Mouse (Mus musculus) forebrain, postnatal 0 days (tissue): ENCODE data around the gene Aldh8a1. TPM values are rescaled to one million over a fixed set of nuclear protein-coding genes. Genes with fewer than 3 reads are reported as not detected.

ENCODE experiments used
- ATAC-seq: fragments of 200-750 bp; cut with Nextera tagmentation; 2 replicates; pipeline ENCODE4 v1.8.0; 2017; ENCODE audit warnings: mild to moderate bottlenecking, moderate library complexity
- DNase-seq: peaks from one replicate; pipeline ENCODE4 v3.0.0-alpha.2; 2015
- H3K27ac ChIP-seq: fragments of 300-500 bp; sonication (generic); 2 replicates; pipeline ENCODE4 v1.5.1; 2014; ENCODE audit warnings: low read depth, mild to moderate bottlenecking, antibody characterized with exemption, low read length, moderate library complexity, mixed read lengths
- H3K27me3 ChIP-seq: fragments of 300-500 bp; sonication (generic); 2 replicates; pipeline ENCODE4 v1.6.1; 2014; ENCODE audit warnings: mild to moderate bottlenecking, low read length, mixed read lengths; ENCODE audit not compliant: insufficient read depth
- H3K36me3 ChIP-seq: fragments of 300-500 bp; sonication (generic); 2 replicates; pipeline ENCODE4 v1.6.1; 2014; ENCODE audit warnings: mild to moderate bottlenecking, moderate library complexity; ENCODE audit not compliant: insufficient read depth
- H3K4me1 ChIP-seq: fragments of 300-500 bp; sonication (generic); 2 replicates; pipeline ENCODE4 v1.6.1; 2014; ENCODE audit warnings: antibody characterized with exemption; ENCODE audit not compliant: insufficient read depth
- H3K4me2 ChIP-seq: fragments of 300-500 bp; sonication (generic); 2 replicates; pipeline ENCODE4 v1.6.1; 2014; ENCODE audit warnings: low read depth, mild to moderate bottlenecking, moderate library complexity
- H3K4me3 ChIP-seq: fragments of 300-500 bp; sonication (generic); 2 replicates; pipeline ENCODE4 v1.5.1; 2014; ENCODE audit warnings: low read depth, low read length, mixed read lengths
- H3K9ac ChIP-seq: fragments of 300-500 bp; sonication (generic); 2 replicates; pipeline ENCODE4 v1.6.1; 2014; ENCODE audit warnings: mild to moderate bottlenecking
- H3K9me3 ChIP-seq: fragments of 300-500 bp; sonication (generic); 2 replicates; pipeline ENCODE4 v1.6.1; 2016; ENCODE audit warnings: low read length
- CTCF ChIP-seq: sonication (generic); IDR thresholded peaks from 2 replicates; pipeline ENCODE4 v1.5.1; 2016; ENCODE audit warnings: antibody characterized with exemption, control low read depth, low read depth
- WGBS: fragments of 180-500 bp; shearing (Covaris S2); extraction: QIAGEN DNeasy Blood & Tissue Kit; methylation state at CpG from one replicate; pipeline ENCODE4 v1.1.7; 2014; 5-methylcytosine and 5-hydroxymethylcytosine counted together
- polyA plus RNA-seq: library from polyadenylated mRNA; unstranded; fragments of >200 nt; fragmentation: Nextera tagmentation; extraction: Ambion mirVana; gene quantifications from 2 replicates; pipeline ENCODE4 v1.2.1, GENCODE M21; 2015
- total RNA-seq: library from RNA; depleted of rRNA; stranded (reverse); fragments of >200 nt; gene quantifications from 2 replicates; pipeline ENCODE4 v1.2.3, GENCODE M21; 2014

Aldh8a1 gene
- total and polyA plus RNA-seq, 2 experiments from 2014 or later = 0.10 TPM; not detected in 1

DNA sequence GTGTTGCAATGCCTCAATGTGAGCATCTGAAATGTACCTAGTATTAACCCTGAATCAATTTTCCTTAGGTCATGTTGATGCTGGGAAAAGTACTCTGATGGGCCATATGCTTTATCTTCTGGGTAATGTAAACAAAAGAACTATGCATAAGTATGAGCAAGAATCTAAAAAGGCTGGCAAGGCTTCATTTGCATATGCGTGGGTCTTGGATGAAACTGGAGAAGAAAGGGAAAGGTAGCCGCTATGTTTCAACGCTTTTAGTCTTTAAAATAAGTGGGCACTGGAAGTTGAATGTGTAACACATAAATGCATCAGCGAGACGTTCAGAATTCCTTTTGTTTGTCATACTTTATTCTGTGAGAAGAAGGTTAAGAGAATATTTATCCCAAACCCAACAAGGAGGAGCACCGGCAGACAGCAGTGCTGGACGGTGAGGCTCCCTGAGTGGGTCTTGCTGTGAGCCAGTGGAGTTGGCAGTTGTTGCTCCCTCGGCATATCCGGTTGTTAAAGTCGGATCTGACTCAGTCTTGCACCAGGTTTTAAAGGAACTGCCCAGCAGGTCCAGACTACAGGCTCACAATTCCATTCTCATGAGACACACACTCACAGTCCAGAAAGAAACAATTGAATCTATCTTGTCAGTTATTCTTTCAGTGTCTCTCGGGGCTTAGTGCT lies 34.6 kb upstream of the Aldh8a1 start:
- WGBS = 69% methylated on average over 11 of the region's 11 CpGs
- Histone ChIP-seq H3K9ac (no peak overlapping the region), H3K4me1 (no peaks in the 10 kb centered on the region), H3K36me3 (peaks cover 41% of the 10 kb centered on the region), H3K4me3 (no peak overlapping the region), H3K27me3 (no peaks in the 10 kb centered on the region), H3K4me2 (no peak overlapping the region), H3K27ac (no peak overlapping the region), H3K9me3 (no peaks in the 10 kb centered on the region)
- ATAC-seq (no peak), DNase-seq (no peak)
- no peak for TF ChIP-seq CTCF

DNA sequence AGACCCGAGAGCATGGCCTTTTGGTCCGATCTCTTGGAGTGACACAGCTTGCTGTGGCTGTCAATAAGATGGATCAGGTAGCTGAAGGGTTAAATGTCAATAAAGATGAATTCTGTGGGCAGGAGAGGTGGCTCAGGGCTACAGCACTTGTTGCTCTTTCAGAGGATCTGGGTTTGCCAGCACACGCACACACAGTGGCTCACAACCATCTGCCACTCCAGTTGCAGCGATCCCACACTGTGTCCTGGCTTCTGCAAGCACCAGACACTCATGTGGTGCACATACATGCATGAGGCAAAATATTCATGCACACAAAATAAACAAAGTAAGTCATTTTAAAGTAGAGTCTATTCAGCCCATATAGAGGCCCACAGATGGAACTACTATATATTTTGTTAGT lies 29.8 kb upstream of the Aldh8a1 start:
- H3K36me3 ChIP-seq = peaks cover 36% of the 10 kb centered on the region
- no peak overlapping the region for H3K4me2 ChIP-seq
- ATAC-seq = peak; percentile 40; the same call in 1 of the 2 replicates
- DNase-seq = no peak
- no peaks in the 10 kb centered on the region for H3K4me1 ChIP-seq
- no peaks in the 10 kb centered on the region for H3K9me3 ChIP-seq
- no peak overlapping the region for H3K9ac ChIP-seq
- H3K27ac ChIP-seq = no peak overlapping the region
- H3K4me3 ChIP-seq = no peak overlapping the region
- WGBS = 78% methylated on average over 4 of the region's 4 CpGs
- no peaks in the 10 kb centered on the region for H3K27me3 ChIP-seq
- no peak for TF ChIP-seq CTCF

DNA sequence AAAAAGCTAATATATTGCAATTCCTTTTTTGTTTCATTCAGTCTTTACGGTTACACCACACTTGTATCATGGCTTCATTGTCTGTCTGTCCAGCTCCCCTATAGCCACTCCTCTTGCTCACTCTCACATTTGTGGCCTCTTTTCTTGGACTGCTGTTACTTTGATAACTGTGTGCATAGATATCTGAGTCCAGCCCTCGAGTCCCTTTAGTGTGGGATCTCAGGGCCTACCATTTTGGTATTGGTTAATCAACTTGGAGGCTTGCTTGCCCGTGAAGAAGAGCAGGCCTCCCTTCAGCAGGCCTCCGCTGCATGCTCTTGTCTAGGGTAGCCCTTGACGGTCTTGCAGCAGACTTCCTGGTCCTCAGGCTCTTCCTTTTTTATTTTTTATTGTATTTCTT lies 27.6 kb upstream of the Aldh8a1 start:
- Histone ChIP-seq H3K4me3 (no peak overlapping the region), H3K27ac (no peak overlapping the region), H3K4me2 (no peak overlapping the region), H3K36me3 (peaks cover 37% of the 10 kb centered on the region), H3K27me3 (no peaks in the 10 kb centered on the region), H3K9ac (no peak overlapping the region), H3K9me3 (no peaks in the 10 kb centered on the region), H3K4me1 (no peaks in the 10 kb centered on the region)
- WGBS = 96% methylated on average over 5 of the region's 5 CpGs
- DNase-seq = no peak
- ATAC-seq = no peak
- no peak for TF ChIP-seq CTCF

DNA sequence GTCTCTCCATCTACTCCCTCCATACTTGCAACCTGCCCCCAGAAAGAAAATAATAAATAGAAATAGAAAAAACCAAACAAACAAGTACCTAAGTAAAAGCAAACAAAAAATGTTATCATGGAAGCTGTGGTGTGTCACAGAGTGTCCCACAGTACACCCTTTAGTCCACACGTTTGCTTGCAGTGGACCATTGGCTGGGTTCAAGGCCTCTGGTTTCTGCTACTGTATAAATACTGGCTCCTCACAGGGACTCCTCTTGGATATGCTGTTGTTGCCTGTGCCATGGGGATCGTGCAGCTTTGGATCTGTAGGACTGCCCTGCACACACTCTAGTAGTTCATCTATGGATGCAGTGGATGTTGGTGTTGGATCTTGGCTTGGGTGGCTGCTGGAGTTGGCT lies 27.1 kb upstream of the Aldh8a1 start:
- H3K36me3 ChIP-seq = peaks cover 36% of the 10 kb centered on the region
- ATAC-seq (no peak), DNase-seq (no peak)
- no peak overlapping the region for H3K27ac ChIP-seq
- no peaks in the 10 kb centered on the region for H3K27me3 ChIP-seq
- H3K9ac ChIP-seq = no peak overlapping the region
- H3K9me3 ChIP-seq = no peaks in the 10 kb centered on the region
- no peak overlapping the region for H3K4me3 ChIP-seq
- 96% methylated on average over 2 of the region's 2 CpGs for WGBS
- no peak overlapping the region for H3K4me2 ChIP-seq
- TF ChIP-seq CTCF = no peak
- H3K4me1 ChIP-seq = no peaks in the 10 kb centered on the region

- no peak overlapping the region for H3K4me3 ChIP-seq
- no peak for TF ChIP-seq CTCF
- no peak overlapping the region for H3K4me2 ChIP-seq
- no peaks in the 10 kb centered on the region for H3K27me3 ChIP-seq
- no peaks in the 10 kb centered on the region for H3K9me3 ChIP-seq
- H3K4me1 ChIP-seq = no peaks in the 10 kb centered on the region
- 91% methylated on average over 11 of the region's 11 CpGs for WGBS
- H3K9ac ChIP-seq = no peak overlapping the region
- peaks cover 28% of the 10 kb centered on the region for H3K36me3 ChIP-seq
- H3K27ac ChIP-seq = no peak overlapping the region
- no peak for ATAC-seq
- no peak for DNase-seq
Observed at GRCm38 (mm10) chr10:21350531-21351515, 26.3 kb upstream of the Aldh8a1 start.

DNA sequence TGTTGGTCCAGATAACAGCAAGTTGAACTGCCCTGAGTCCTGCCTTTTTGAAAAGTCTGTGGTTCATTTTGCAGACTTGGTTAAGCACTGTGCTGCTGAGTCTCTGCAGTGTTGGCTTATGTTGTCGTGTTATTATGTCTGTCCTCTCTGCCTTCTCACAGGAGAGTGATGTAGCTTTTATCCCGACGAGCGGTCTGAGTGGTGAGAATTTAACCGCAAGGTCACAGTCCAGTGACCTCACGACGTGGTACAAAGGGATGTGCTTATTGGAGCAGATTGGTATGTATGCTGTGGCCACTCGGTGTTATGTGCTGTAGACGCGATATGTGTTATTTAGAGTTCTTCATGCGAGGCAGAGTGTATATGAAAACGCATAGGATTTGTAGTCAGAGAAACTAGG lies 25.3 kb upstream of the Aldh8a1 start:
- ATAC-seq (no peak), DNase-seq (no peak)
- Histone ChIP-seq H3K4me2 (no peak overlapping the region), H3K4me3 (no peak overlapping the region), H3K9ac (no peak overlapping the region), H3K27me3 (no peaks in the 10 kb centered on the region), H3K9me3 (no peaks in the 10 kb centered on the region), H3K27ac (no peak overlapping the region), H3K36me3 (peaks cover 34% of the 10 kb centered on the region), H3K4me1 (no peaks in the 10 kb centered on the region)
- 79% methylated on average over 12 of the region's 12 CpGs for WGBS
- no peak for TF ChIP-seq CTCF

DNA sequence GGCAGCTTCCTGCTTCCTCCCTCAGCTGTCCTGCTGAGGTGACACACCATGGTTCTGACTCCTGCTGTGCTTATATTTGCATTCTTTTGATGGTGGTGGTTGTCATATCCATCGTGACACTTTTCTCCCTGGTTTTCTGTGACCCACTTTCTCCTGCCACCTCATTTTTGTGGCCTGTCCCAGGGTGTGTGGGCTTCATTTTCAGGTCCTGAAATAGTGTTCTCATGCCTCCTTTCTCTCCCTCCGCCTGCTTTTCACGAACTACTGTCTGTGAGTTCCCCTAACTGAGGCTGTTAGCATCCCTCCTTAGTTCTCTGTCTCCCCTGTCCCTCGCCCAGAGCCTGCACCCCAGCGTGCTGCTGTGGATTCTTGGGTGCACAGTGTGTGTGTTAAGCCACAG lies 23.2 kb upstream of the Aldh8a1 start:
- ATAC-seq (no peak), DNase-seq (no peak)
- Histone ChIP-seq H3K9ac (no peak overlapping the region), H3K4me2 (no peak overlapping the region), H3K4me3 (no peak overlapping the region), H3K27ac (no peak overlapping the region), H3K4me1 (no peaks in the 10 kb centered on the region), H3K36me3 (peaks cover 32% of the 10 kb centered on the region), H3K9me3 (no peaks in the 10 kb centered on the region), H3K27me3 (no peaks in the 10 kb centered on the region)
- WGBS = 83% methylated on average over 5 of the region's 5 CpGs
- TF ChIP-seq CTCF = no peak
